Mouse (Mus musculus): ENCODE measurements around the gene Aspg.

The Aspg gene

GRCm38 (mm10) chr12:112151244-112151979, 44.9 kb downstream of the Aspg start:
- DNase-seq (ENCODE audit: low spot score): no peak

GRCm38 (mm10) chr12:112151980-112152362, 45.5 kb downstream of the Aspg start:
- no peak for DNase-seq (ENCODE audit: low spot score)

- no peak for DNase-seq (ENCODE audit: low spot score)
These were observed 47.1 kb downstream of the Aspg start for GRCm38 (mm10) chr12:112153597-112153996.

GRCm38 (mm10) chr12:112154476-112154875, 48.0 kb downstream of the Aspg start:
- DNase-seq (ENCODE audit: low spot score): no peak

- DNase-seq (ENCODE audit: low spot score): no peak
These were observed 49.0 kb downstream of the Aspg start for GRCm38 (mm10) chr12:112155218-112156051.

GRCm38 (mm10) chr12:112156804-112157203, 50.3 kb downstream of the Aspg start:
- no peak for DNase-seq (ENCODE audit: low spot score)

GRCm38 (mm10) chr12:112158246-112158645, 51.8 kb downstream of the Aspg start:
- no peak for DNase-seq (ENCODE audit: low spot score)

- no peak for DNase-seq (ENCODE audit: low spot score)
These were observed 52.3 kb downstream of the Aspg start for GRCm38 (mm10) chr12:112158784-112159183.

- DNase-seq (ENCODE audit: low spot score): no peak
These were observed 57.7 kb downstream of the Aspg start for GRCm38 (mm10) chr12:112163981-112164839.

- DNase-seq (ENCODE audit: low spot score): no peak
These were observed 58.4 kb downstream of the Aspg start for GRCm38 (mm10) chr12:112164840-112165219.

GRCm38 (mm10) chr12:112169240-112169639, 62.8 kb downstream of the Aspg start:
- no peak for DNase-seq (ENCODE audit: low spot score)

- DNase-seq (ENCODE audit: low spot score): no peak
These were observed 64.4 kb downstream of the Aspg start for GRCm38 (mm10) chr12:112170671-112171574.

- DNase-seq (ENCODE audit: low spot score): no peak
These were observed 65.2 kb downstream of the Aspg start for GRCm38 (mm10) chr12:112171657-112172056.

- DNase-seq (ENCODE audit: low spot score): no peak
These were observed 65.7 kb downstream of the Aspg start for GRCm38 (mm10) chr12:112172214-112172613.

All from T-cell, adult 2 months (primary cell).